Mouse (Mus musculus): Measurements from ENCODE around the gene Slc12a6.

DNA sequence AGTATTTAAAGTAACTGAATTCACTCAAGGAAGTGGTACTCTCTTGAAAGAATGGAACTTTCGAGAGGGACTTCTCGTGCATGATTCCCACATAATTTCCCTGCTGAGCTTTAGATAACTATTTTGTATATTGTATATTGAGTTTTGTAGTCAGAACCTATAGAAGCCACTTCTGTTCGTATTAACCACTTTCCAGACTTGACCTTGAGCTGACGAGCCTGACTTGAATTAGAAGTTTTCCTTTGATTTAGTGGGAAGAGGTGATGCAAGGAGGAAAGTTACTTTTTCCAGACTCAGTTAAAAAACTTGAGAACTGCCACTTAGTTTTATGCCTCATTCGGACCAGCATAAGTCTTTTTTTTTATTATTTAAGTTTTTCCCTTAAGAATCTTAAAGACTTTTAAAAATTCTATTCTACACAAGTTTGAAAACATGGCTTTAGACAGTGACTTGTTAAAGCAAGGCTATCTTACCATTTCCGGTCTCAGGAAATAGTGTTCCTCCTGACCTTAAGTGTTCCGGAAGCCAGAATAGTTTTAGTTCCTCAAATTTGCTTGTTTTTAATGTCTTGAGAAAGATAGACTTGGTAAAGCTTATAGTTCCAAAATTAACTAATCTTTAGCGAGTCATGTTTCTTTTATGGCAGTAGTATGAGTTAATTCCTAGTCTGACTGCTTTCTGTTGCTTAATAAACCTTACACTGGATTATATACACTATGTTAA is 2.1 kb downstream of the Slc12a6 start:
- TF ChIP-seq CTCF (IDR thresholded peaks at IDR 0.05; ENCODE audit: low read depth), result no peak
- TF ChIP-seq EP300 (IDR thresholded peaks at IDR 0.05; ENCODE audit: low read depth), result no peak
